Mouse (Mus musculus) forebrain, postnatal 0 days (tissue): ENCODE measurements at regions not wholly inside any gene's neighbourhood (a gene's known extent, or its start where the extent isn't known, plus 50 kb on each side); places are given as distances from the start of the nearest gene placed in this dataset.

Experiments used
- ATAC-seq: fragments of 200-750 bp; cut with Nextera tagmentation; 2 replicates; pipeline ENCODE4 v1.8.0; 2017; ENCODE audit warnings: mild to moderate bottlenecking, moderate library complexity
- DNase-seq: peaks from one replicate; pipeline ENCODE4 v3.0.0-alpha.2; 2015
- H3K27ac ChIP-seq: fragments of 300-500 bp; sonication (generic); 2 replicates; pipeline ENCODE4 v1.5.1; 2014; ENCODE audit warnings: low read depth, mild to moderate bottlenecking, antibody characterized with exemption, low read length, moderate library complexity, mixed read lengths
- H3K27me3 ChIP-seq: fragments of 300-500 bp; sonication (generic); 2 replicates; pipeline ENCODE4 v1.6.1; 2014; ENCODE audit warnings: mild to moderate bottlenecking, low read length, mixed read lengths; ENCODE audit not compliant: insufficient read depth
- H3K36me3 ChIP-seq: fragments of 300-500 bp; sonication (generic); 2 replicates; pipeline ENCODE4 v1.6.1; 2014; ENCODE audit warnings: mild to moderate bottlenecking, moderate library complexity; ENCODE audit not compliant: insufficient read depth
- H3K4me1 ChIP-seq: fragments of 300-500 bp; sonication (generic); 2 replicates; pipeline ENCODE4 v1.6.1; 2014; ENCODE audit warnings: antibody characterized with exemption; ENCODE audit not compliant: insufficient read depth
- H3K4me2 ChIP-seq: fragments of 300-500 bp; sonication (generic); 2 replicates; pipeline ENCODE4 v1.6.1; 2014; ENCODE audit warnings: low read depth, mild to moderate bottlenecking, moderate library complexity
- H3K4me3 ChIP-seq: fragments of 300-500 bp; sonication (generic); 2 replicates; pipeline ENCODE4 v1.5.1; 2014; ENCODE audit warnings: low read depth, low read length, mixed read lengths
- H3K9ac ChIP-seq: fragments of 300-500 bp; sonication (generic); 2 replicates; pipeline ENCODE4 v1.6.1; 2014; ENCODE audit warnings: mild to moderate bottlenecking
- H3K9me3 ChIP-seq: fragments of 300-500 bp; sonication (generic); 2 replicates; pipeline ENCODE4 v1.6.1; 2016; ENCODE audit warnings: low read length
- CTCF ChIP-seq: sonication (generic); IDR thresholded peaks from 2 replicates; pipeline ENCODE4 v1.5.1; 2016; ENCODE audit warnings: antibody characterized with exemption, control low read depth, low read depth
- WGBS: fragments of 180-500 bp; shearing (Covaris S2); extraction: QIAGEN DNeasy Blood & Tissue Kit; methylation state at CpG from one replicate; pipeline ENCODE4 v1.1.7; 2014; 5-methylcytosine and 5-hydroxymethylcytosine counted together

DNA sequence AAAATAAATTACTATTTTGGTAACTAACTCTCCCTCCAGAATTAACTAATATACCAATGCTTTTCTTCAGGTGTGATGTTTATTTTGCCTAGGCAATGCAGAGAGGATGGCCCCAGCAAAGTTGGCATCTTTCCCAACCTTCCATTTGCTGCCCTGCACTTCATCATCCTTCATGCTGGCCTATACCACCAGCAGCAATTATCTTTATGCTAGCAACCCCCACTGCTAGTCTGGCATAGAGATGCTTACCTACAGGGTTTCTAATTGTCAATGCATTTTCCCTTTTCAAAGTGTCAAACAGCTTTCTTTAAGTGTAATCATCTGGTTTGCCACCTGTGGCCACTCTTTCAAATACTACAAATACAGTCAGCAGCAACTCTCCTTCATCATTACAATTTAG is 1327.2 kb downstream of the Slitrk1 start:
- no peak for TF ChIP-seq CTCF
- Histone ChIP-seq H3K4me2 (no peak overlapping the region), H3K27me3 (no peaks in the 10 kb centered on the region), H3K4me3 (no peak overlapping the region), H3K4me1 (no peaks in the 10 kb centered on the region), H3K36me3 (no peaks in the 10 kb centered on the region), H3K27ac (no peak overlapping the region), H3K9me3 (no peaks in the 10 kb centered on the region), H3K9ac (no peak overlapping the region)
- no peak for ATAC-seq
- no peak for DNase-seq

GRCm38 (mm10) chr14:107584252-107584651 is 1329.7 kb downstream of the Slitrk1 start:
- no peaks in the 10 kb centered on the region for H3K4me1 ChIP-seq
- WGBS, result 80% methylated on average over 2 of the region's 2 CpGs
- no peak for ATAC-seq
- no peak overlapping the region for H3K27ac ChIP-seq
- no peaks in the 10 kb centered on the region for H3K27me3 ChIP-seq
- no peak overlapping the region for H3K9ac ChIP-seq
- no peak overlapping the region for H3K4me3 ChIP-seq
- DNase-seq, result no peak
- no peak overlapping the region for H3K4me2 ChIP-seq
- no peaks in the 10 kb centered on the region for H3K9me3 ChIP-seq
- no peaks in the 10 kb centered on the region for H3K36me3 ChIP-seq
- no peak for TF ChIP-seq CTCF

DNA sequence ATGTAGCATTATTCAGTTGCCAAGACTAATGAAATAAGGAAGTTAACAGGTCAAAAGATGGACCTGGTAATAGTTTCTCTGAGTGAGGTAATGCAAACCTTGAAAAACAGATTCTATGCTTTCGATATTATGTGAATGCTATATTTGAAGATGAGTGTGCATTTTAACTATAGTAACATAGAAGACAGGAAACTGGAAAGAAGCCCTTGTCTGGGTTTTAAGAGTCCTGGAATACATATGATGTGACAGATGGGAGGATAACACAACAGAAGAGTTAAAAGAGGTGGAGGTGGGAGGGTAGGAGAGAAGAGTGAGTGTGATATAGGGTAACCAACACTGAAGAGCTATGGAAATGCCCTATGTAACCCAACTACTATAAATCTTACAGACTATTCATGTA is 1343.3 kb downstream of the Slitrk1 start:
- WGBS, result 83% methylated on average over 1 of the region's 1 CpGs
- no peak for TF ChIP-seq CTCF
- Histone ChIP-seq H3K9ac (no peak overlapping the region), H3K27ac (no peak overlapping the region), H3K9me3 (no peaks in the 10 kb centered on the region; the same call in 1 of the 2 replicates), H3K4me3 (no peak overlapping the region), H3K4me2 (no peak overlapping the region), H3K27me3 (no peaks in the 10 kb centered on the region), H3K36me3 (no peaks in the 10 kb centered on the region), H3K4me1 (no peaks in the 10 kb centered on the region)
- DNase-seq (no peak), ATAC-seq (no peak)

DNA sequence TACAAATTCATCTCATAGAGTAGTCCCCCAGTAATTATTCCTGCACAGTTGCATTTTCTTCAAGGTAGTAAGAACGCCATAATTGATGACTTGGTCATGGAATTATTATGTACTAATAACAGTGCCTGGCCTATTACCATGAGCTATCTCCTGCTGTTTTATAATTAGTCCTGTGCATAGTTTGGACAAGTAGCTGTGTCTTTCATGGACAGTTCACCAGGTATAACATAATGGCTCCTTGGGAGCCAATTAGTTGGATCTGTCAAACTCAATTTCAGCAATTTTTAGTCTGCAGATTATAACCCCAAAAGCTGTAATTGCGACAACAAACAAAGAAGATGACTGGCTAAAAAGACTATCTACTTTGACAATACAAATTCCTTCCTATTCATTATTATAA is 1345.5 kb downstream of the Slitrk1 start:
- ATAC-seq, result no peak
- DNase-seq, result no peak
- TF ChIP-seq CTCF, result no peak
- no peaks in the 10 kb centered on the region for H3K4me1 ChIP-seq
- H3K4me3 ChIP-seq, result no peak overlapping the region
- whole genome bisulfite sequencing, result 17% methylated on average over 2 of the region's 2 CpGs
- H3K4me2 ChIP-seq, result no peak overlapping the region
- no peak overlapping the region for H3K27ac ChIP-seq
- H3K36me3 ChIP-seq, result no peaks in the 10 kb centered on the region
- H3K9ac ChIP-seq, result no peak overlapping the region
- H3K27me3 ChIP-seq, result no peaks in the 10 kb centered on the region
- H3K9me3 ChIP-seq, result no peaks in the 10 kb centered on the region; the same call in 1 of the 2 replicates
